Mouse (Mus musculus) 416B (cell line): ENCODE measurements around the gene Gm14226.
"Not testable (repeated sequence)": the region's sequence is repeated elsewhere in the genome, so short reads cannot be mapped to it uniquely, and the experiment has no call there.

Source experiments
- DNase-seq: peaks from one replicate; pipeline ENCODE4 v3.0.0; 2011; ENCODE audit warnings: low read depth

Gm14226 gene

DNA sequence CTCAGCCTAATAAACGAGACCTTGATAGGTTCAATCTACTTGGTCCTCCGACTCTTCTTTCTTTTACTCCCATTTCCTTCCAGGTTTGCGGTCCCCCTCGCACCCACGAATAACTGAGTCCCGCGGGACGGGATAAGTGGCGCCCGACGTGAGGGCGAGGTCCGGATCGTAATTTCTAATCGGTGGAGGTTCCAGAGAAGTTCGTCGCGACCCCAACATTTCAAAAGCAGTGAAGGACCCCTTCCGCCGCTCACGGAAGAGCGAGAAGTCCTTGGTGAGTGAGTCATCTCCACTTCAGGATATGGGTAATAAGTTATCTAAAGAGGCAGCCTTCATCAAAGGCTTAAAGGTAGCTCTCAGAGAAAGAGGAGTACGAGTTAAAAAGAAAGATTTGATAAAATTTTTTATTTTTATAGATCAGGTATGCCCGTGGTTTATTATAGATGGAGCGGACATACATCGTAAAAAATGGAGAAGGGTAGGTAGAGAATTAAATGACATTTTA, at the start of gene Gm14226:
Gene Gm14226 (plus strand): TSS at position 16 of the 505 bp plus-strand sequence.
- peak; percentile 57 for DNase-seq

DNA sequence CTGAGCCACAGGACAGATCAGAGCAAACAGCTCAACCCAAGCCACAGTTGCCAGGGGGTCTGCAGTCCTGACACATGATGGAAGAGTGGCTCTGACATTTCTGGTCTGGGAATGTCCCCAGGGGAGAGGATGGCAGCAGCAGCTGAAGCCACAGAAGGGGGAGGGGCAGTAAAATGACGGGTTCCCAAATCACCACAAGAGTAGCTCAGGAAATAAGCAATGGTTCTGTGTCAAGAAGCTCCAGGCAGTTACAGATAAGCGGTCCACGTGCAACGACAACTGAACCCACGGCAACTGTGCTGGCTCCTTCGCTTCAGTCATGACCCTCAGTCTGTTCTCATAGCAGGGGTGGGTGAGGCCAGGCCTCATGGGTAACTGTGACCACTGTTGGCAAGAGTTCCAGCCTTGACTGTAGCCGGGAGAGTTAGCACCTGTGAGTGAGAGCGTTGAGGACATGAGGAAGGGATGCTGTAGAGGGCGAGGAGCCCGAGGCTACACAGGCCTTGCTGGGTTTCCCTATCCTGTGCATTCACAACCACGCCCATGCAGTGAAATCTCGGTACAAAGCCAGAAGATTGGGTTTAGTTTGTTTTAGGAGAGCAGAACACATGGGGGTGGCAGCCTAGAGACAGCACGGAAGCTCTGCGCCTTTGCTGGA, 48.2 kb upstream of the Gm14226 start:
- peak; percentile 48 for DNase-seq

DNA sequence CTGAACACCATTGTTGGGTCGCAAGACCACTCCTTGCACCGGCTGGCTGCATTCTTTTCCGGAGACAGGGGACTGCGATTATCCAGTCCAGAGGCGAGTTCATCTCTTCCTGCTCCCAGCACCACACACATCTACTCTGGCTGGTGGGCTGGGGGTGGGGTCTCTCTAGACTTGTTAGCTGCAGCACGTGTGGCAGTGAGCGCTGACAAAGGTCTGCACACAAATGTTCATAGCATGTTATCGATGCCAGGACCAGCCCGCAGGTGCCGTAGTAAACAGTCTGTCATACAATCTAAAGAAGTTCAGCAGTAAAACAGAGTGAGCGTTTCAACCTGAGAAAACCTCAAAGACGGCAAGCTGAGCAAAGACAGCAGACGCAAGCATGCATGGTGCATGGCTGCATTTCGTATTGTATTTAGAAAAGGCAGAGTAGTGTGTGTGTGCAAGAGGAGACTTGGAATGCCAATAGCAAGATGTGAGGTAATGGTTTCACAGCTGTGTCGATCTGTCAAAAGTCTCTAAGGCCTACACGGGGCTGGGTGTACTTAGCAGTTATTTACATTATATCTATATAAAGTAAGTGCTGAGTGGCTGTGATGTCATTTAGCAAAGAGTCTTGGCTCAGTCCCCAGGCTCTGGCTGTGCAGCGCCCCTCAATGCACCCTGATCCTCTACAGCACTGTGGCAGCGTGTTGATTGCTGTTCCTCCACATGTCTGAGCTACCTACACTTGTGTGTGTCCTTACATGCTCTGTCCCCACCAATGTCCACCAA, 46.0 kb upstream of the Gm14226 start:
- DNase-seq: no peak

DNA sequence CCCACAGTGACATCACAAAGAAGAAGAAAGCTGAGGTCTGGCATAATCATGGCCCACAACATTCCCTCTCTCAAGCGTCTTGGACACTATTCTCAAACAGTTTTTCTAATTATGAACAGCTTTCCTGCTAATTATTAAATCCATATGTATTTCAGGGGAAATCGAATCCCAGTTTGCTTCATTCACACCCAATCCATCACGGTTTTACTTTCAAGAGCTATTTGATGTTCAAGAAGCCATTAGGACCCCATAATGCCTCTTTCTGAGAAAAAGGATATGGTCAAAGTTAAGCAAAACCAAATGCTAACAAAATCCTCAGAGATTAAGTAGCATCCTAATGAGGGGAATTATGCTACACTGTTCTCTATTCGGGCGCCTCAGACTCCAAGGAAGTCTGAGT, 45.1 kb upstream of the Gm14226 start:
- DNase-seq: no peak

DNA sequence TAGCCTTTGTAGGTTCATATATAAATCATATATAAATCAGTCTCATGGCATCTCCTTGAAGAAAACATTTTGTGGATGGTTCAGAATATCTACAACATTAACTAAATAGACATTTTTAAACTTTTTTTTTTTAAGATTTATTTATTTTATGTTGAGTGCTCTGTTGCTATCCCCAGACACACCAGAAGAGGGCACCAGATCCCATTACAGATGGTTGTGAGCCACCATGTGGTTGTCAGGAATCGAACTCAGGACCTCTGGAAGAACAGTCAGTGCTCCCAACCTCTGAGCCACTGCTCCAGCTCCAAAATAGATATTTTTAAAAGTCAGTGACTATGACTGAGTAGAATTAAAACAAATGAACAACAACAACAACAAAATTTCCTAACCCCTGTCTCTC, 31.5 kb upstream of the Gm14226 start:
- peak; percentile 25 for DNase-seq

DNA sequence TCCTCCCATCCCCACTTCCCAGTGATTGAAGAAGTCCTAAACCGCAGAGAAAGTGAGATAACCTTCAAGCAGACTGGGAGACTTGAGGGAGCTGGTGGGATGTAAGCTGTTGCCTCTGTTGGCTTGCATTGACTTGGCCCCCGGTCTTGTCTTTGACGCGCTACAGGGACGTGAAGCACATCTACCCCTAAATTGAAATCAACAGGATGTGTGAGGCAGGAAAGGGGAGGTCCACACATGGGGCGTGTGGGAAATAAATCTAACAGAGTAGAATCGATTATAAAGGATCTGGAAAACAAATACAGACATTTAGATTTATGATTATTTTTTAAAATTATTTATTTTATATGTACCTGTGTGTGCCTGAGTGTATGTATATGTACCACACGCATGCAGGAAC, 26.7 kb upstream of the Gm14226 start:
- no peak for DNase-seq

DNA sequence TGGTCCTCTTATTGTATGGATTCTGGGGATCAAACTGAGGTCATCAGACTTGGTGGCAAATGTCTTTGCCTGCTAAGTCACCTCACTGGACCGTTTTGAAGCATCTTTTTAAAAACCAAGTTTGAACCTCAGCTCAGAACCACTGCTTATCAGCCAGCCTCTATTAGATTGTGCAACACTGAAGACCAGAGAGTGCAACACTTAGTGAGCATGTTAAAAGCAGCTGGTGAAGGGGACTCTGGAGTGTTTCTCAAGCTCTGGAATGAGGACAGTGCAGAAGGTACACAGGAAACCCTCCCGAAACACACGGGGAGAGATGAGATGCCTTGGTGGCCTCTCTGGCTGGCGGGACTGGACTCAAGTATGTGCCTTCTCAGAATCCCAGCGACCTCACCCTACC, 26.0 kb upstream of the Gm14226 start:
- DNase-seq: peak; percentile 23

DNA sequence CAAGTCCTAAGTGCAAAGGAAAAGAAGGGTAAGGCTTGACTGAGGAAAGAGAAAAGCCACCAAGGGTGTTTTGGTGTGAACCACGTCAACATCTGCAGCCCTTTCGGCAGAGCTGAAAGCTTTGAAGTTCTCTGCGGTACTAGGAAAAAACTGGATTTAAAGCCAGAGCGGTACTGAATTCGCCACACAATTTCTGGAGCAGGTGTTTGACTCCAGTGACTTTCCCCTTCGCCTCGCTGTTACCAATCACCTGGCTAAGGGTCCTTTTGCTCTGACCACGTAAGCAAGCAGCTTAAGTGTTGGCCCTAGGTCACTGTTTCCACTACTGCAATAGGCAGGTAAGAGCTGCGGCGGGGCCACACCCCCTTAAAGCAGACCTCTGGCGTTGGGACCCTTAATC, 12.6 kb upstream of the Gm14226 start:
- DNase-seq: no peak

DNA sequence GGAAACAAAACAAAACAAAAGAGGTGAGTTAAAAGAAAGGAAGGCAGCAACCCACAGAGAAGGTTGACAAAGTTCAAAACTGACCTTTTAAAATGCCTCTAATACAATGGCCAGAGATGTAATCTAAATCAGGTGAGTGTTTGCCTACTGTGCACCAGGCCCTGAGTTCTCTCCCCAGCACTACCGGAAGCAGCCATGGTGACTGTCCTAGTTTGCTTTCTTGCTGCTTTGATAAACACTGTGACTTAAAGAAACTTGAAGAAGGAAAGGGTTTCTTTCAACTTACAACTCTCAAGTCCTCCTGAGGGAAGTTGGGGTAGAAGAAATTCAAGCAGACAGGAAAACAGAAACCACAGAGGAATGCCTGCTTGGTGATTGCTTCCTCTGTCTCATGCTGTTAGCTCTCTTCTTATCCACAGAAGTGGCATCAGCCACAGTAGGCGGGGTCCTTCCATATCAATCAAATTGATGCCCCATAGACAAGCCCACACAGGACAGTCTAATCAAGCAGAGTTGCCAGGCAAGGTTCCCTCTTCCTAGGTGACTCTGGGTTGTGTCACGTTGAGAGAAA, 6.9 kb upstream of the Gm14226 start:
- peak; percentile 91 for DNase-seq

DNA sequence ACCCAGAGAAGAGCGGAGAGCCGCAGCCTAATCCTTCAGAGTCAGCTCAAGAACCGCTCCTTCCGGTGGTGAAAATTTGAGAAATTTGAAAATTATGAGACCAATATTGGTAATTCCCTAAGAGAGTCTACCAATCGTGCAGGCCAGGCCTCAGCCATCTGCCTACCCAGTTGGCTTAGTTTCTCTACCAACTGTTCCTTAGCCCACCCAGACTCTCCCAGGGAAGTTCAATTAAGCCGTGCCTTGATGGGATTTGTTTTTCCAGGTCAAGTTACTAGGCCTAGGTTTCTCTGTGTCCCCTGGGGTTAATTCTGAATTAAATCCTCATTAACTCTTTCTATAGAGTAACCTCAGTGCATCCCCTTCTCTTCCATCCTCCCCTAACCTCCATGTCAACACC, 5.1 kb upstream of the Gm14226 start:
- no peak for DNase-seq

DNA sequence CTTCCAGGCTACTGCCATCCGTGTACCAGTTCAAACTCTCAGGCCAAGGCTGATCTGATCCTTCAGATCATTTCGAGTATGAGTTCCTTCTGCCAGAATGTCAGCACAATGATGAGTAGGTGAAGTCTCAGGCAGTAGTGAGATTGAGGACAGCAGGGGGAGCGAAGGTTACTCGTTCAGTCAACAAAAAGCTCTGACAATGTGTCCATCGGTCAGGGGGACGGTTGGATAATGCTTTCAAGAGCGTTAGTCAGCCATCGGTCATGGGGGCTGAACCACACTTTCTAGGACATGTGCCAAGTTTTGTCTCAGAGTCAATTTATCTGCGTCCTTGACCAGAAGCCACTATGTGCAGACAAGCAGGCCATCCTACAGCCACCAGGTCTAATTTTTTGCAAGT, 1.3 kb upstream of the Gm14226 start:
- DNase-seq: not testable (repeated sequence)

DNA sequence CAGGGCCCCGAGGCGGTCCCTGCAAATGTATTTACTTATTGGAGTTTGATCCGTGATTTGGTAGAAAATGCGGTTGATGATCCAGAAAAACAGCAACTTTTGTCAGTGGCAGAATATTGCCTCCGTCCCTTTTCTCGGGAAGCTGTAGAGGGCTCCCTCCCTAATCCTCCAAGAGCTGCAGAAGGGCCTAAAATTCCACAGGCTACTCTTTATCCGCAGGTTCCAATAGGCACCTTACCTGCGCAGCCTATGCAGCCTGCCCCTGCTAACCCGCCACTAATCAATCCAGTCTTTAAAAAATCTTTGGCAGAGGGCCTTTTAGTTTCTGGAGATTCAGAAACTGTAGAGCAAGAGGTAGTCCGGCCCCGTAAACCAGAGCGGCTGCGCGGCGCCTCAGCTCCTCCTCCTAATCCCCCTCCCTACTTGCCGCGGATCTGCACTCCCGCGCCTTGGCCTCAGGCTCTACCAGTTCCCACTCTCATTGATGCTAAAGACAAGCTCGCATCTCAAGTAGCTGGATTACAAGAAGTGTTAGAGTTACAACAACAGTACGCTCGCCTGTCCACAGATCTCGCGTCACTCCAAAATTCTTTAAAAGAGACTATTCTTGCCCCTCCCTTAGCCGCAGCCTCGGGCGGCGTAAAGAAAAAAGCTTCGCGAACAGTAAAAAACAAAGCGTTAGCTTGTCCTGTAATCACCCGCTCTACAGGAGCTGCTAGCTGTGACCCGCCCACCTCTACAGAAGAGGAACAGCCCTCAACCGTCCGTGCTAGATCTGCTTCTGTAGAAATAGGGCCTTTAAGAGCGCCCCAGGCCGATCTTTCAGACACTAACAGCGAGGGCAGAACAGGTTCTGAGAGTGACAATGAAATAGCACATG, 936 bp downstream of the Gm14226 start:
- DNase-seq: peak; percentile 89

DNA sequence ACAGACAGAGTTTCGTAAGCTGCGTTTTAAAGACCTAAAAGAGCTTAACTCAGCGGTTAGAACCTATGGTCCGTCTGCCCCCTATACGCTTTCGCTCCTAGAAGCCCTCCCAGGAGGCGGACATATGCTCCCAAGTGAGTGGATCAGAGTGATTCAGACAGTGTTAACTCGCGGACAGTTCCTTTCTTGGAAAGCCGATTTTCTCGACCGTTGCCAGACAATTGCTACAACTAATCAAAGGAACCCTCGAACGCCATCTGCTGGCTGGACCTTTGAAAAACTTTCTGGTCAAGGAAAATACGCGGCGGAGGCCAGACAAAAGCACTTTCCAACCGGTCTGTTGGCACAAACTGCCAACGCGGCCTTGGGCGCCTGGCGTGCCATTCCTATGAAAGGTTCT, 1.6 kb downstream of the Gm14226 start:
- DNase-seq: peak; percentile 93

DNA sequence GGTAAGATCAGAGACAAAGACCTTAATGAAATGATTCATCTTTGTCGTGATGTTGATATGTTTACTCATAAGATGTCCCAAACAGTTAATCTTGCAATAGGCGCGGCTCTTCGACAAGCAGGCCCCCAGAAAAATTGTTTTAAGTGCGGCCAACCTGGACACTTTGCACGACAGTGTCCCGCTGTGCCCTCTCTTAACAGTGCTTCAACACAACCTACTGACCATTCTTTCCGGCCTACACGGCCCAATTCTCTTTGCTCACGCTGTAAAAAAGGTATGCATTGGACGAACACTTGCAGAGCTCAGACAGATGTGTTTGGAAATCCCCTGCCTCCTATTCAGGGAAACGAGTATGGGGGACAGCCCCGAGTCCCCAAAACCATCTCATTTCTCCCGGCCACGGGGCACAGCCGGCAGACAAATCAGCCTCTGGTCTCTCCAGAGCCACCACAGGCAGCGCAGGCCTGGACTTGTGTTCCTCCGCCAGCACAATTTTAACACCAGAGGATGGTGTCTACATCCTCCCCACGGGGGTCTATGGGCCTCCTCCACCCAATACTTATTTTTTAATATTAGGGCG, 2.3 kb downstream of the Gm14226 start:
- DNase-seq: not testable (repeated sequence)

DNA sequence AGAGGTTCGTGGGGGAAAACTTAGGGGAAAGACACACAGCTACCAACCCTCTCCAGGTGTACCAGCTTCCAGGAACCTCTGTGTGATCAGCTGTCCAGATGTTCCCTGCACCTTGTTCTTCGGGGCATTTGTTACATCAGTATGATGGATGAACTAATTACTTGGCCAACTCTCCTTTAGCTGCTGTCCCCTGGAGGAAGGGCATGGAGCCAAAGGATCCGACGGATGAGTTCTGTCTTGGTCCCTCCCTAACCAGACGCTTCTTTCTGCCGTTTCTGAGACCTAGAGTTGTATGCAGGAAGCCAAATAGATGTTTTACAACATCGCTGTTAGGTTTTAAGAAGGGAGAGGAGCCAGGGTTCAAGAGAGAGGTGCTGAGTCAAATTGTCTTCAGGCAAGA, 12.8 kb downstream of the Gm14226 start:
- DNase-seq: no peak

DNA sequence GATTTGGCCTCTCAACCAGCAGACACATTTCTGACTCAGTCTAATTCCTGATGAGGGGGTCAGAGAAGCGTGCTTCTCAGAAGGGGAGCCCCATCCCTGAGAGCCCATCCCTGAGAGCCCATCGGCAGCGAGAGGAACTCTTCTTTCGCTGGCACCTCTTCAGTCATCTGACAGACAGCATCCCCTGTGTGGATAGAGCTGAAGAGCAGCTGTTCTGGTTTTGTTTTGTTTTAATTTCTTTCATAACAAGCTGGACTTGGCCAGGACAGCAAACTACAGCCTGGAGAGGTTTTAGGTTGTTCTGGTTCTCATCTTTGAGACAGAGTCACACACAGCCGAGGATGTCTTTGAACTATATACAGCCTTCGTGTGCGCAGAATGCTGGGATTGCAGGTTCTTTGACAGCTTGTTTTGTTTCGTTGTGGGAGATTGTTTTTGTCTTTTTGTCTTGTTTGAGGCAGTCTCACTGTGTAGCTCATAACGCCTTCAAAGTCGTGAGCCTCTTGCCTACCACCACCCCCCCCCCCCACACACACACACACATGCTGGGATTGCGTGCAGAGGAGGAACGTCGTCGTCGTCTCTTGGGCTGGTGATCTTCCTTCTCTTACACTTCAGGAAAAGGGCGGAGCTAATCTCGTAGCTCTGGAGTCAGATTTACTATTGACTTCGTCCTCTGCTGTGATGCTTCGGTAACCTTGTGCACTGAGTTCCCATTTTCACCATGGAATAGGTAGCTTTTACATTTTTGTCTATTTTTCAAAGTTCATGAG, 15.1 kb downstream of the Gm14226 start:
- no peak for DNase-seq

DNA sequence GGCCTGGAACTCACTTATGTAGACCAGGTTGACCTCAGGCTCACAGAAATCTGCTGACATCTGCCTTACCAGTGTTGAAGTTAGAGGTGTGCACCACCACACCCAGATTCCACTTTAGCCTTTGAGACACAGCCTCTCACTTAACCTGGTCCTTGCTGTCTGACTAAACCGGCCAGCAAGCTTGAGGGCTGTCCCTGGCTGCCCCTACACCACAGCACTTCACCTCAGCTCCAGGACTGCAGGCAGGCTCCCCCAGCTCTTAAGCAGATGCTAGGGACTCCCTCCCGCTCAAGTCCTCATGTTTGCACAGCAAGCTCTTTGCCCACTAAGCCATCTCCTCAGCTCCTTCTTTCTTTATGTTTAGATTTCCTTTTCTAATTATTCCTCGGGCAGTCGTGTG, 21.9 kb downstream of the Gm14226 start:
- DNase-seq: no peak

DNA sequence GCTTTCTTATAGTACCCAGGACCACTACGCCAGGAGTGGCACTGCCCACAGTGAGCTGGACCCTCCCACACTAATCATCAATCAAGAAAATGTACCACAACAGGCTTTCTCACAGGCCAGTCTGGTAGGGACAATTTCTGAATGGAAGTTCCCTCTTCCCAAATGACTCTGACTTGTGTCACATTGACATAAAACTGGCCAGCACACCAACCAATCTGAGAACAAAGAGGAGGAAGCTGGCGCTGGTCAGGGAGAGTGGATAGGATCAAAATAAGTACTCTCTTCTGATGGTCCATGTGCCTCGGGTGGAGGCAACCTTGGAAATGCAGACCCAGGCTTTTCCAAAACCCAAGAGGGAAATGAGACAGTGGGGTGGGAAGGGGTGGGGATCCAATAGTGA, 26.5 kb downstream of the Gm14226 start:
- no peak for DNase-seq

DNA sequence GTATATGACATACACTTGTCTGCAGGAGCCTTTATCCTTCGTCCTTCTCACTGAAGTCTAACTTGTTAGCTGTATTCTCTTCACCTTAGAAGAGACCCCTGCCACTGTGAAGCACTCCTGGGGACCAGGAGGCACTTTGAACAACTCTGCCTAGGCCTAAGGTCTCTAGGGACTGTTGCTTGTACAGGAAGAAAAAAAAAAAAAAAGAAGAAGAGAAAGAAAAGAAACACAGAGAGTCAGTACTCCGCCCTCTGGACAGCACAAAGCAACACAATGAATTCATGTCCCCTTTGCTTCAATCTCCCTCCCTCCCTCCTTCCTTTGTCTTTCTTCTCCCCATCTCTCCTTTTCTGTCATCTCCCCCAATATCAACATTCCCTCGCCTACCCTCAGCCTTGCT, 27.0 kb downstream of the Gm14226 start:
- no peak for DNase-seq

DNA sequence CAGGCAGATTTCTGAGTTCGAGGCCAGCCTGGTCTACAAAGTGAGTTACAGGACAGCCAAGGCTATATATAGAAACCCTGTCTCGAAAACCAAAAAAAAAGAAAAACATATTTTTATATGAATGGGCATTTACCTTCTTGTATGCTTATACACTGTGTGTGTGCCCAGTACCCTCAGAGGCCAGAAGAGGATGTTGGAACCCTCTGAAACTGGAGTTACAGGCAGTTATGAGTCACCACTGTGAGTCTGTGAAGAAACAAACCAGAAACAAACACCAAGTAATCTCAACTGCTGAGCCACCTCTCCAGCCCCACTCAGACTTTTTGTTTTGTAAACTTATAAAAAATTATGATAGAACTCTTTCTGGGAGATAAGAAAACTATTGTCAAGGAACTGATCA, 28.7 kb downstream of the Gm14226 start:
- peak; percentile 83 for DNase-seq
